Mouse (Mus musculus): ENCODE data around the gene Galnt9.

Galnt9 gene

GRCm38 (mm10) chr5:110638306-110639074 is 94.3 kb downstream of the Galnt9 start:
- DNase-seq, result no peak

GRCm38 (mm10) chr5:110639459-110639858 is 95.3 kb downstream of the Galnt9 start:
- peak; percentile 78 for DNase-seq

GRCm38 (mm10) chr5:110646377-110646776 is 102.2 kb downstream of the Galnt9 start:
- DNase-seq, result no peak

GRCm38 (mm10) chr5:110652719-110653648 is 108.8 kb downstream of the Galnt9 start, which contains the start of the genes Noc4l and Ddx51:
TSS of gene Noc4l (minus strand) at chr5:110653417.
TSS of gene Ddx51 (plus strand) at chr5:110653451.
- DNase-seq, result peak; percentile 99

GRCm38 (mm10) chr5:110653686-110654085 is 109.5 kb downstream of the Galnt9 start:
- DNase-seq, result no peak

GRCm38 (mm10) chr5:110659682-110660081 is 115.5 kb downstream of the Galnt9 start:
- no peak for DNase-seq

GRCm38 (mm10) chr5:110664041-110664440 is 119.9 kb downstream of the Galnt9 start:
- no peak for DNase-seq

GRCm38 (mm10) chr5:110664750-110665269 is 120.7 kb downstream of the Galnt9 start:
- no peak for DNase-seq

- DNase-seq, result no peak
These were observed 121.4 kb downstream of the Galnt9 start for GRCm38 (mm10) chr5:110665486-110666121.

All from thymus, postnatal 4 days (tissue).